Mouse (Mus musculus): ENCODE results near the gene Tll1. TPM values are rescaled to one million over a fixed set of nuclear protein-coding genes. Genes with fewer than 3 reads are reported as not detected.

The Tll1 gene
- polyA plus RNA-seq, 1 experiment from 2014 or later: 0.86 TPM

GRCm38 (mm10) chr8:64204167-64204566 is 1.9 kb downstream of the Tll1 start:
- Histone ChIP-seq H3K9ac (replicated peaks; ENCODE audit: low read length) (no peak overlapping the region), H3K4me3 (ENCODE audit: low read length) (peak overlapping the region; percentile 69), H3K9me3 (ENCODE audit: low read length) (no peaks in the 10 kb centered on the region), H3K27me3 (ENCODE audit: insufficient read depth, low read length) (peaks cover 25% of the 10 kb centered on the region), H3K36me3 (ENCODE audit: insufficient read depth, low read length) (no peaks in the 10 kb centered on the region), H3K4me2 (replicated peaks; ENCODE audit: low read depth, low read length) (peak overlapping the region; percentile 100), H3K27ac (ENCODE audit: low read length) (no peak overlapping the region), H3K4me1 (ENCODE audit: insufficient read depth, low read length) (peaks cover 9% of the 10 kb centered on the region; the same call in 1 of the 2 replicates)
- peak; percentile 77 for ATAC-seq (ENCODE audit: low FRiP score, low TSS enrichment)
- 2% methylated on average over 19 of the region's 19 CpGs for WGBS

- WGBS: 89% methylated on average over 2 of the region's 2 CpGs
- H3K9me3 ChIP-seq (ENCODE audit: low read length): no peaks in the 10 kb centered on the region
- no peaks in the 10 kb centered on the region for H3K27me3 ChIP-seq (ENCODE audit: insufficient read depth, low read length)
- H3K9ac ChIP-seq (replicated peaks; ENCODE audit: low read length): no peak overlapping the region
- H3K4me1 ChIP-seq (ENCODE audit: insufficient read depth, low read length): no peaks in the 10 kb centered on the region
- H3K36me3 ChIP-seq (ENCODE audit: insufficient read depth, low read length): no peaks in the 10 kb centered on the region
- H3K4me2 ChIP-seq (replicated peaks; ENCODE audit: low read depth, low read length): no peak overlapping the region
- no peak overlapping the region for H3K27ac ChIP-seq (ENCODE audit: low read length)
- no peak for ATAC-seq (ENCODE audit: low FRiP score, low TSS enrichment)
- no peak overlapping the region for H3K4me3 ChIP-seq (ENCODE audit: low read length)
These were observed 7.7 kb downstream of the Tll1 start for GRCm38 (mm10) chr8:64198326-64198725.

- no peak overlapping the region for H3K9ac ChIP-seq (replicated peaks; ENCODE audit: low read length)
- no peaks in the 10 kb centered on the region for H3K9me3 ChIP-seq (ENCODE audit: low read length)
- no peak overlapping the region for H3K4me3 ChIP-seq (ENCODE audit: low read length)
- no peak overlapping the region for H3K4me2 ChIP-seq (replicated peaks; ENCODE audit: low read depth, low read length)
- WGBS: 68% methylated on average over 2 of the region's 2 CpGs
- H3K27me3 ChIP-seq (ENCODE audit: insufficient read depth, low read length): no peaks in the 10 kb centered on the region
- no peak for ATAC-seq (ENCODE audit: low FRiP score, low TSS enrichment)
- H3K36me3 ChIP-seq (ENCODE audit: insufficient read depth, low read length): no peaks in the 10 kb centered on the region
- H3K27ac ChIP-seq (ENCODE audit: low read length): no peak overlapping the region
- H3K4me1 ChIP-seq (ENCODE audit: insufficient read depth, low read length): no peaks in the 10 kb centered on the region
These were observed 12.7 kb downstream of the Tll1 start for GRCm38 (mm10) chr8:64193421-64193820.

- ATAC-seq (ENCODE audit: low FRiP score, low TSS enrichment): no peak
- Histone ChIP-seq H3K9ac (replicated peaks; ENCODE audit: low read length) (no peak overlapping the region), H3K27ac (ENCODE audit: low read length) (no peak overlapping the region), H3K36me3 (ENCODE audit: insufficient read depth, low read length) (no peaks in the 10 kb centered on the region), H3K4me1 (ENCODE audit: insufficient read depth, low read length) (no peaks in the 10 kb centered on the region), H3K4me3 (ENCODE audit: low read length) (no peak overlapping the region), H3K27me3 (ENCODE audit: insufficient read depth, low read length) (no peaks in the 10 kb centered on the region), H3K4me2 (replicated peaks; ENCODE audit: low read depth, low read length) (no peak overlapping the region), H3K9me3 (ENCODE audit: low read length) (no peaks in the 10 kb centered on the region)
- 81% methylated on average over 2 of the region's 2 CpGs for WGBS
These were observed 18.2 kb downstream of the Tll1 start for GRCm38 (mm10) chr8:64187881-64188280.

GRCm38 (mm10) chr8:64176931-64177330 is 29.1 kb downstream of the Tll1 start:
- H3K27ac ChIP-seq (ENCODE audit: low read length): no peak overlapping the region
- H3K9ac ChIP-seq (replicated peaks; ENCODE audit: low read length): no peak overlapping the region
- no peak overlapping the region for H3K4me2 ChIP-seq (replicated peaks; ENCODE audit: low read depth, low read length)
- H3K36me3 ChIP-seq (ENCODE audit: insufficient read depth, low read length): no peaks in the 10 kb centered on the region
- ATAC-seq (ENCODE audit: low FRiP score, low TSS enrichment): no peak
- no peaks in the 10 kb centered on the region for H3K4me1 ChIP-seq (ENCODE audit: insufficient read depth, low read length)
- H3K9me3 ChIP-seq (ENCODE audit: low read length): no peaks in the 10 kb centered on the region
- no peak overlapping the region for H3K4me3 ChIP-seq (ENCODE audit: low read length)
- 89% methylated on average over 2 of the region's 2 CpGs for WGBS
- H3K27me3 ChIP-seq (ENCODE audit: insufficient read depth, low read length): no peaks in the 10 kb centered on the region

- H3K4me1 ChIP-seq (ENCODE audit: insufficient read depth, low read length): no peaks in the 10 kb centered on the region
- no peaks in the 10 kb centered on the region for H3K36me3 ChIP-seq (ENCODE audit: insufficient read depth, low read length)
- H3K4me2 ChIP-seq (replicated peaks; ENCODE audit: low read depth, low read length): no peak overlapping the region
- H3K27ac ChIP-seq (ENCODE audit: low read length): no peak overlapping the region
- ATAC-seq (ENCODE audit: low FRiP score, low TSS enrichment): no peak
- no peak overlapping the region for H3K4me3 ChIP-seq (ENCODE audit: low read length)
- no peak overlapping the region for H3K9ac ChIP-seq (replicated peaks; ENCODE audit: low read length)
- H3K27me3 ChIP-seq (ENCODE audit: insufficient read depth, low read length): no peaks in the 10 kb centered on the region
- no peaks in the 10 kb centered on the region for H3K9me3 ChIP-seq (ENCODE audit: low read length)
- 79% methylated on average over 3 of the region's 3 CpGs for WGBS
These were observed 31.2 kb downstream of the Tll1 start for GRCm38 (mm10) chr8:64174916-64175315.

GRCm38 (mm10) chr8:64173759-64174158 is 32.3 kb downstream of the Tll1 start:
- Histone ChIP-seq H3K4me3 (ENCODE audit: low read length) (no peak overlapping the region), H3K4me1 (ENCODE audit: insufficient read depth, low read length) (no peaks in the 10 kb centered on the region), H3K9me3 (ENCODE audit: low read length) (no peaks in the 10 kb centered on the region), H3K27me3 (ENCODE audit: insufficient read depth, low read length) (no peaks in the 10 kb centered on the region), H3K4me2 (replicated peaks; ENCODE audit: low read depth, low read length) (no peak overlapping the region), H3K9ac (replicated peaks; ENCODE audit: low read length) (no peak overlapping the region), H3K27ac (ENCODE audit: low read length) (no peak overlapping the region), H3K36me3 (ENCODE audit: insufficient read depth, low read length) (no peaks in the 10 kb centered on the region)
- no peak for ATAC-seq (ENCODE audit: low FRiP score, low TSS enrichment)
- WGBS: 64% methylated on average over 2 of the region's 2 CpGs

GRCm38 (mm10) chr8:64152899-64153891 is 52.9 kb downstream of the Tll1 start:
- H3K4me2 ChIP-seq (replicated peaks; ENCODE audit: low read depth, low read length): no peak overlapping the region; the same call in 1 of the 2 replicates
- no peaks in the 10 kb centered on the region for H3K27me3 ChIP-seq (ENCODE audit: insufficient read depth, low read length)
- H3K4me1 ChIP-seq (ENCODE audit: insufficient read depth, low read length): no peaks in the 10 kb centered on the region
- H3K4me3 ChIP-seq (ENCODE audit: low read length): no peak overlapping the region
- ATAC-seq (ENCODE audit: low FRiP score, low TSS enrichment): no peak; the same call in 1 of the 2 replicates
- no peaks in the 10 kb centered on the region for H3K36me3 ChIP-seq (ENCODE audit: insufficient read depth, low read length)
- whole genome bisulfite sequencing: 52% methylated on average over 9 of the region's 9 CpGs
- H3K9me3 ChIP-seq (ENCODE audit: low read length): no peaks in the 10 kb centered on the region
- no peak overlapping the region for H3K9ac ChIP-seq (replicated peaks; ENCODE audit: low read length)
- no peak overlapping the region for H3K27ac ChIP-seq (ENCODE audit: low read length)

GRCm38 (mm10) chr8:64152216-64152804 is 53.8 kb downstream of the Tll1 start:
- 80% methylated on average over 9 of the region's 9 CpGs for WGBS
- Histone ChIP-seq H3K9ac (replicated peaks; ENCODE audit: low read length) (no peak overlapping the region), H3K4me2 (replicated peaks; ENCODE audit: low read depth, low read length) (no peak overlapping the region), H3K9me3 (ENCODE audit: low read length) (no peaks in the 10 kb centered on the region), H3K27me3 (ENCODE audit: insufficient read depth, low read length) (no peaks in the 10 kb centered on the region), H3K4me3 (ENCODE audit: low read length) (no peak overlapping the region), H3K27ac (ENCODE audit: low read length) (no peak overlapping the region), H3K4me1 (ENCODE audit: insufficient read depth, low read length) (no peaks in the 10 kb centered on the region), H3K36me3 (ENCODE audit: insufficient read depth, low read length) (no peaks in the 10 kb centered on the region)
- ATAC-seq (ENCODE audit: low FRiP score, low TSS enrichment): no peak

GRCm38 (mm10) chr8:64136593-64136992 is 69.5 kb downstream of the Tll1 start:
- WGBS: 84% methylated on average over 1 of the region's 1 CpGs
- Histone ChIP-seq H3K27me3 (ENCODE audit: insufficient read depth, low read length) (no peaks in the 10 kb centered on the region), H3K4me2 (replicated peaks; ENCODE audit: low read depth, low read length) (no peak overlapping the region), H3K9me3 (ENCODE audit: low read length) (no peaks in the 10 kb centered on the region), H3K36me3 (ENCODE audit: insufficient read depth, low read length) (no peaks in the 10 kb centered on the region), H3K27ac (ENCODE audit: low read length) (no peak overlapping the region), H3K4me3 (ENCODE audit: low read length) (no peak overlapping the region), H3K9ac (replicated peaks; ENCODE audit: low read length) (no peak overlapping the region), H3K4me1 (ENCODE audit: insufficient read depth, low read length) (no peaks in the 10 kb centered on the region)
- ATAC-seq (ENCODE audit: low FRiP score, low TSS enrichment): no peak
